Mouse (Mus musculus) testis, adult 2 months (tissue): ENCODE data around the gene Pcdh9.

ENCODE experiments used
- CTCF ChIP-seq: fragments of 200-500 bp; IDR thresholded peaks from 2 replicates; pipeline ENCODE4 v1.5.1; 2012; ENCODE audit warnings: low read depth, mild to moderate bottlenecking, inconsistent platforms, low read length, moderate library complexity; ENCODE audit not compliant: control insufficient read depth, insufficient read depth, insufficient replicate concordance
- POLR2A ChIP-seq: fragments of 200-500 bp; IDR thresholded peaks from 2 replicates; pipeline ENCODE4 v1.6.1; 2012; ENCODE audit warnings: low read depth, mild to moderate bottlenecking, inconsistent platforms, low read length, moderate library complexity; ENCODE audit not compliant: control insufficient read depth

DNA sequence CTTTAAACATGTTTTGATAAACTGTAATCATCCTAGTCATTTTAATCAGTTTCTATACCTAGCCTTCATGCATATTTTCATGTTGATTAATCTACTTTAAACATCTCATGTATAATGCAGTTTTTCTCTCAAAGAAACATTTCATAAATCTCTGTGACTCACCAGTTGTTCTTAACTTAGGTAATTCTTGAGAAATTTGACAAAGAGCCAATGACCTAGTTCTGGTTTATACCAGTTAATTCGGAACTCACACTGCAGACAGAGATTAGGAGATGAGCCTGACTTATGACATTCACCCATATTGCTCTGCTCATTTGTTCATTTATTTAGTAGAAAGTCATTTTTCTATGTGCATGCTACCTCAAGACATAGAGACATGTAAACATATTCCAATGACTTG is 328.9 kb downstream of the Pcdh9 start:
- TF ChIP-seq CTCF, result no peak
- no peak for TF ChIP-seq POLR2A
